Mouse (Mus musculus) embryo, embryonic 10.5 days (tissue): ENCODE results near the gene Mipep.

ENCODE experiments used
- DNase-seq: peaks from one replicate; pipeline ENCODE4 v3.0.0-alpha.2; 2015; ENCODE audit warnings: low spot score

Gene Mipep

GRCm38 (mm10) chr14:60863396-60863795 lies 79.0 kb downstream of the Mipep start:
- peak; percentile 49 for DNase-seq

DNA sequence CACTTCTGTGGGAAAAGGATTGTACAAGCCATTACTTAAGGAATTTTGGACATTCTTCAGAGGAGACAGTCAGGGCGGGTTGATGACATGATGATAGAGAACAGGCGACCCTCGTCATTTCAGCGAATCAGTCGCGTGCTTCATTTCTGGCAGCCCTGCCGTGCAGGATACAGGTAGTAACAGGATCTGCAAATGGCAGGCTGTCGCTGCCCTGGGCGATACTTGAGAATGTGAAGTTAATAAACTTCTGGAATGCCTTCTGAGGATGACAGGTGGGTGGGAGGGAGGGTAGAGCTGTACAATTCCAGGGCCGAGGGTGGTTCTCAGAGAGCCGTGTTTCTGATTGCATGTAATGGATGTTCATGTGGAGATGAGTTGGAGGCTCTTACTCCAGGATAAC lies 82.0 kb downstream of the Mipep start:
- DNase-seq: peak; percentile 32

GRCm38 (mm10) chr14:60868325-60868724 lies 84.0 kb downstream of the Mipep start:
- DNase-seq: no peak

DNA sequence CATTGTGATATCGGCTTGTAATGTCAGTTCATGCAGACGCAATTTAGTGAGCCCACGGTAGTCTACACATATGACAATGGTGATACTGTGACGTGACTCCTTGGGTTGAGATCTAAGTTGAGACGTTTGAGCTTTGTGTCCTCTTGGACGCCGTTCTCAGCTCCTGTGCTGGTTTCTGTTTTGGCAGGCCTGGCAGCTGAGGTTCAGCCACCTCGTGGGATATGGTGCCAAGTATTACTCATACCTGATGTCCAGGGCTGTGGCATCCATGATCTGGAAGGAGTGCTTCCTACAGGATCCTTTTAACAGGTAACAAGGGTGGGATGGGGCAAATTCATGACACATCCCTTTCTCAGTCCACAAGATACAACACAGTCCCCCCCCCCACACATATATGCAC lies 87.5 kb downstream of the Mipep start:
- no peak for DNase-seq

- no peak for DNase-seq
Observed at GRCm38 (mm10) chr14:60882106-60882505, 97.7 kb downstream of the Mipep start.

DNA sequence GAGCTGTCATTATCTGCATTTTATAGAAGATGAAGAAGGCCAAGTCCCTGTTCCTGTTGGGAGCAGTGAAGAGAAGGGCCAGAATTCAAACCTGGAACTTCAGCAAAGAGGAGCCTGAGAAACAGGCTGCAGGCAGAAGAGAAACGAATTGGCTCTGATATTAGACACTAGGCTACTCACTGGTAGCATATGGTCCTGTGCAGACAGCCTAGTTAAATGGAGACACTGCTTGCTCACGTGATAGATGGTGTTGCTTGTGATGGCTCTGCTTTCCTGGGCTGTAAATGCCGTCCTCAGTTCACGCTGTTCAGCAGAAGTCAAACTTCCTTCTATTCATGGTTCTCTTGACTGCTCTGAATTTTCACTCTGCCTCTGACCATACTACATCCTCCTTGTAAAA lies 98.3 kb downstream of the Mipep start:
- DNase-seq: no peak

- peak; percentile 32 for DNase-seq
Observed at GRCm38 (mm10) chr14:60885361-60885950, 101.1 kb downstream of the Mipep start.

DNA sequence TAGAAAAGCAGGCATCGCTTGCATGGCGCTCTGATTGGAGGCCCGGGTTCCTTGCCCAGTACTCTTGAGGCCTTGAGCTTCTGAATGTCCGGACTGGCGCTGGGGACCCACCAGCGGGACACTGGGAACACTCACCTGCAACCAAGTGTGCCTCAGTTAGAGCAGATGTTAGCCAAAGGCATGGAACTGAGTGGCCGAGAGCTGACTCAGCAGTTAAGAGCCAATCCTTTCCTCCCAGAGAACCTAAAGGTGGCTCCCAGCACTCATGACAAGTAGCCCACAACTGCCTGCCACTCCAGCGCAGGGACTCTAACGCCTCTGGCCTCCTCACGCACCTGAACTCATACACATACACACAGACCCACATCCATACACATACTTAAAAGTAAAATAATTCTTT lies 109.5 kb downstream of the Mipep start:
- DNase-seq: no peak

DNA sequence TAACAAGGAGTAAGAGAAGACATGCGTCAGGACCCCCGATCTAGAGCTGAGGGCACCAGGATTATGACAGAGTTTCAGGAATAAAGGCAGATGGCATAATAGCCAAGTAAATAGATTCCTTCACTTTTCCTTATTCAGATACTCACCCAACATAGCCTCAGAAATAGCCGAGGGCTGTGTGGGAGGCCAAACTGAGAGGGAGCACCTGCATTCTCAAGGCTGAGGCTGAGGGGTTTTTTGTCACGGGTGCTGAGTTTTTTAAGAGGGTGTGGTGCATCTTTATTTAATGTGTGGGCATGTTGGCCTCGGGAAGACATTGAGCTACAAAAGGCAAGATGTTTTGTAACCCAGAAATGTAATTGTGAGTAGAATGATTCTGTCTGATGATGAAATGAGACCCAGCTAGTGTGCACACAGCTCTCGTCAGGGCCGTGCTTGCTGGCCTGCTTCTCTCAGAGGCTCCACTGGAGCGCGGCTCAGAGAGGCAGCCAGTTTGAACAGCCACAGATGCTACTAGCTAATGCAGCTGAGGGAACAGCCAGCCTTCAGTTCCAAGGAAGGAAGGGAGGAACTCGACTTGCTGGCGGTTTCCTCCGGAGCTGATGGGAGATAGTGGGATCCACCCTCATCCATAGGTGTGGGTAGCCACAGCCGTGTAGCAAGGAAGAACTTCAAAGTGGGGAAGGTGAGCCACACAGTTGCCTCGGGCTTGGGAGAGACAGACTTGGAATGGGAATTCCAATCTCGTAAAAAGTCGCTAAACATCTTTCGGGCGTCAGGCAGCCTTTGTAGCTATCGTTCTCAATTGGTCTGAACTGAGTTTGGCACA lies 111.0 kb downstream of the Mipep start:
- DNase-seq: no peak

GRCm38 (mm10) chr14:60898086-60898667 lies 113.8 kb downstream of the Mipep start:
- DNase-seq: no peak

- no peak for DNase-seq
Observed at GRCm38 (mm10) chr14:60904501-60904900, 120.1 kb downstream of the Mipep start.

DNA sequence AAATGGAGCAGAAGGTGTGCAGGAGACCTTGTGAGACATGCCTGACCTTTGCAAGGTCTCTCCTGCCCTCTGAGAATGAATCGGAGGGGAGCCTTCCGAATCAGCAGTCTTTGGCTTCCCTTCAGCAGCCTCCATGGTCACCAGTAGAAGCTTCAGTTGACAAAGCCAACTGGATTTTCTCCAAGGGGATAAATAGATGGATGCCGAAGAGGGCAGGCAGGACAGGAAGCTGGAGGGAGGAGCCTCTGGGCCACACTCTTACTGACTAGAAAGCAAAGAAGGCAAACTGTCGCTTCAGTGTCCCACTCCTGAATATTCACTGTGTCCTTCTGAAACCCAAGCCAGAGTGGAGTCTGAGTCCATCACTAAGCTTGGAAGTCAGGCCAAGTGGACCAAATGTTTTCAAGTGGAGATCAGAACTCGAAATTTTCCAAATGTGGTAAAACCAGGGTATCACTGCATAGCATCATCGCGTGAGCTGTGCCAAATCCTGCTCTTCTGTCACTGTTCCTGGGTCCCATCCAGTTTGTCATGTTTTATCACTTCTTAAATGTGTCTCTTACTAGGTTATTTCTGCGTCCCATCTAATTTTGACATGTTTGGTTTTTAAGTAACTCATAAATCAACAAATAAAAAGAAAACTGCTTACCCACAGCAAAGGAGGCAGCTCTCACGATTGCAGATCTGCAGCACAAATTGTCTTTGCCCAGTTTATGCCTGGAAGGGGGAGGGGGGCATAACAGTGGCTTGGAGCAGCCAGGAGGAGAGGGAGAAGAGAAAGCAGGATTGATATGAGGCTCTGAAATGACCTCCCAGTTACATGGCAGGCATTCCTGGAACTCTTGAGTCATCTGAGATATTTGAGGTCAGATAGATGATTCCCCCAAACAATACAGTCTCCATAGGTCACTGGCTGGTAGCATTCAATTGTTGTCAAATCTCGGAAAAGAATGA lies 122.3 kb downstream of the Mipep start:
- DNase-seq: no peak

GRCm38 (mm10) chr14:60909351-60909750 lies 125.0 kb downstream of the Mipep start:
- no peak for DNase-seq

DNA sequence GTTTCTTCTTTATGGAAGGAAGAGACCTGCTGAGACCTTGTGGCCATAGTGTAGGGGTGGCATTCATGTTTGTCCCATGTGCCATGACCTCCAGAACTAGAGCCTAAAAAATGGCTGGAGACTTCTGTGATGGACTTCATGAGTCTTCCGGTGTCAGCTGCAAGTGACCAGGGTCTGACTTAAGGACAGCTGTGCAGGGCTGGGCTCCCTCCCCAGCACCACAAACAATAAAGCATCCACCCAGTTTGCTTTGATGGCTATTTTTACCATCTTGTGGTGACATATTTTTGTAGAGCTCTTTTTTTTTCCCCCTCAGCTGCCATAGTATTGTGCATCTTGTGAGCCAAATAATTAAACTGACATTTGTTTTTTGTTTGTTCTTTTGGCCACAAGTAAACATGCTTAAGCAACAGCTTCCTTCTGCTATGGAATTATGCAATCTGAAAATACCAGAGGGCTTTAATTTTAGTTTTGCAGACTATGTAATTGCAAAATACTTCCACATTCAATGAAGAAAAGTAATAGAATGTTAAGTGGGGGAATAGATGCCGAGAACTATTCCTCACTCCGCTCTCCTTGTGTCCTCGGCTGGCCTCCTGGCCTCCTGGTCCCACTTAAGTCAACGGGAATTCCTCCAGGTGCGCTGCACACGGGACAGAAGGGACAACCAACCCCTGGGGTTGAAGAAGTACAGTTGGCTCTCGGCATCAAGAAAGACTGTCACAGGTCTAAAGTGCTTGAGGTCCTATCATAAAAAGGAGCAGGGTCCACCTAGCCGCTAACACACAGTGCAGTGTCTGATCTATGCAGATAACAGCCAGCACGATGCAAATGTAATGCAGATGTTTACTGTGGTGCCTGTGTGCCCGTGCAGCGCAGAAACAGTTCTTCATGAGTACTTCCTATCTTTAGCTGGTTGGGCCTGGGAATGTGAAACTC lies 126.4 kb downstream of the Mipep start:
- no peak for DNase-seq

- DNase-seq: peak; percentile 53
Observed at GRCm38 (mm10) chr14:60912981-60913468, 128.7 kb downstream of the Mipep start.

- no peak for DNase-seq
Observed at GRCm38 (mm10) chr14:60916661-60917060, 132.3 kb downstream of the Mipep start.

DNA sequence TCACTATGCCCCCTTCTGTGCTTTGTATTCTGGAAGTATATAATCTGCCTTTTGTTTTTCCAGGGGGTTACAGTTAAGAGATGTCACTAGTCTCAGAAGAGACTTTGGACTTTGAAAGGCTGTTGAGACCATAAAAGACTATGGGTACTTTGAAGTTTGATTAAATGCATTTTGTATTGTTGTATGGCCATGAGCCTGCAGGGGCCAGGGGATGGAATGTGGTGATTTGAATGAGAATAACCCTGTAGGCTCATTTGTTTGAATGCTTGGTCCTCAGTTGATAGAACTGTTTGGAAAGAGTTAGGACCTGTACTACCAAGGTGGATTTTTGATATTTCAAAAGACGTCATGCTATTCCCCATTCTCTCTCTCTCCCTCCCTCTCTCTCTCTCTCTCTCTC lies 141.6 kb downstream of the Mipep start:
- no peak for DNase-seq

- DNase-seq: no peak
Observed at GRCm38 (mm10) chr14:60935705-60936104, 151.3 kb downstream of the Mipep start.

- DNase-seq: no peak
Observed at GRCm38 (mm10) chr14:60937481-60938039, 153.2 kb downstream of the Mipep start.
